Mouse (Mus musculus) activated CD4-positive, CD25-positive, alpha-beta regulatory T cell (primary cell): ENCODE results near the gene Top3b. TPM values are rescaled to one million over a fixed set of nuclear protein-coding genes. Genes with fewer than 3 reads are reported as not detected.

Experiments
- polyA plus RNA-seq, 2 experiments: library from polyadenylated mRNA; unstranded; fragments of 100-300 nt; shearing (Covaris generic); gene quantifications; one replicate each; pipeline ENCODE4 v1.2.1; 2017

The Top3b gene
- 10 to 100 TPM; 77.2 to 78.6 TPM for polyA plus RNA-seq

DNA sequence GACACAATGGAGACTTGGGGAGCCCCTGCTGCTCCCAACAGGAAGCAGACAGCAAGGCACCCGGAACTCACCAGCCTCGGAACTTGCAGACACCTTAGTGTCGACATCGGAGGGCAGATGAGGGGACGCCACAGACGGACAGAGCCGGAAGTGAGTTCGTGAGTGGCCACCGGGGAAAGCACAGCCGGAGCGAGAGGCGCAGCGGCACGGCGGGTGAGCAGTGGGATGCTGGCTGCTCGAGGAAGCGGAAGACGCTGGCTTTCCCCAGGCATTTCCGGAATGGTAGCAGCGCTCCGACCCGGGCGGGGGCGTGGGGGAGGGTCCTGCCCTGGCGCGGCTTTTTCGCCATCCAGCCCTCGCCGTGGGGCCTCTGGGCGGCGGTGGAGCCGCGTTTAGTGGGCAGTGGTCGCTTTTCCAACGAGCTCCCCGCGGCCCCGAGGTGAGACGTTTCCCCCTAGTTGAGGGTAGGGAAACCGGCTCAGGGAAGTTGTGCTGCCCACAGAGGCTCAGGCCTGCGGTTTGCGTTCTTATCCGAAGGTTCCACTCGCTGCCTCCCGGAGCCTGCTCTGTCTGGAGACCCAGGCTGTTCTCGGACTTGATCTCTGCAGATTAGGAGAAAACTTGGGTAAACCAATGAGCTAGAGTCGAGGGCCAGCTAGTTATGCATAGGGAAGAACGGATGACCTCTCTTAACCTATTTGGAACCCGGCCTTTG is at the start of gene Top3b, which contains the start of gene Vpreb1:
TSS of gene Top3b (plus strand) at position 120 of the 715 bp plus-strand sequence.
TSS of gene Vpreb1 (minus strand) at position 227 of the 715 bp plus-strand sequence.

GRCm38 (mm10) chr16:16828757-16829615 is 41.5 kb upstream of the Top3b start, which contains the start of gene Spag6l:
TSS of gene Spag6l (minus strand) at chr16:16829456.

GRCm38 (mm10) chr16:16863978-16864377 is 6.6 kb upstream of the Top3b start, which contains the start of gene Igll1:
TSS of gene Igll1 (minus strand) at chr16:16863985.

DNA sequence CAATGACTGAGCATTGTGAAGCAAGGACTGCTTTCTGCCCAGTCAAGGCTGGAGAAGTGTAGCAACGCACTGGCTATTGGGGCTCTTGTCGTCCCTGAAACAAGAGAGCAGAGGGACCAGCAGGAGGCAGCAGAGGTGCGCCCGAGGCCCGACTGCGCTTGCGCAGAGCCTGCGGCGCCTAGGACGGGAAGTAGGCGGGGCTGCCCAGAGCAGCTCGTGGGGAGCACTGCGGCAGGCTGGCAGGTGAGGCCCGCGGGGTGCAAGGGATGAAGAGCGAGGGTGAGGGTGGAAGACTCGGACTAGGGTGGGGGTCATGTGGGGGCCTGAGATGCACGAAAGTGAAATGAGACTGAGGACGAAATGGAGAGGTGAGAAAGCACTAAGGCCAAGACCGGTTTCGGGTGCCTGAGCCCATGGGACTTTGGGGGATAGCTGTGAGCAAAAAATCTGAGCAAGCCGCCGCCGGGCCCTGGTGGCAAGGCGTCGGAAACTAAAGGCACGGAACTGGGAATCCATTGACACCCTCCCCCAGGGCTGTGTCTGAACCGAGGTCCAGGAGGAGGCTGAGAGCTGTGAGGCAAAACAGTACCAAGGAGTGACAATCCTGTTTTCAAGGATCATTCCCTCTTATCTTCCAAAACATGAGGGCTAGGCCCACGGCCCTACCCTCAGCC is 26.0 kb downstream of the Top3b start, which contains the start of gene Ppm1f:
TSS of gene Ppm1f (plus strand) at position 88 of the 674 bp plus-strand sequence.

Other genes starting within 250 kb of the Top3b start
- gene Olfr19, start 194.3 kb upstream of the Top3b start, polyA plus RNA-seq: not detected
- under 1 TPM; 0.16 to 0.26 TPM for gene Spag6l, start 41.3 kb upstream of the Top3b start, polyA plus RNA-seq
- under 1 TPM in 1 of 2 experiments, not detected in 1; 0.16 TPM for gene Igll1, start 6.8 kb upstream of the Top3b start, polyA plus RNA-seq
- under 1 TPM; 0.37 to 0.86 TPM for gene Vpreb1, start 107 bp downstream of the Top3b start, polyA plus RNA-seq
- gene Ppm1f, start 25.7 kb downstream of the Top3b start, polyA plus RNA-seq: 10 to 100 TPM; 13.3 to 14.9 TPM
- 100 to 1,000 TPM; 209 to 224 TPM for gene Mapk1, start 112.6 kb downstream of the Top3b start, polyA plus RNA-seq
- gene Ypel1, start 199.0 kb downstream of the Top3b start, polyA plus RNA-seq: 1 to 10 TPM; 3.9 to 4.4 TPM
- 100 to 1,000 TPM; 211 to 228 TPM for gene Ppil2, start 240.5 kb downstream of the Top3b start, polyA plus RNA-seq